21 mouse cellular contexts compared by ENCODE assay signal in the genomic region with DNA sequence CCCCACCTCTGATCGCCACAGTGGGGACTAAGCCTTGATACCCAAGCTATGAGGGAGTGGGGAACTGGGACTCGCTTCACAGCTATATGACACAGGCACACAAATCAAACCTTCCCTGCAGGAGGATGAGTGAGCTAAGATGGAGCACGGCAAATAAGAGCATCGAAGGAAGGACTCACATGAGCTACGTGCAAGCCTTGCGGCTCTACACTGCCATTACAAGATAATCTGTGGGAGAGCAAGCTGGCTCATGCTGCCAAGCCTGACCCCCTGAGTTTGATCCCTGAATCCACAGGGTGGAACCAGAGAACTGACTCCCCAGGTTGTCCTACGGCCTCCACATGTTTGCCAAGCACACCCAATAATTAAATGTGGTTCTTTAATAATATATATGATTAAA.
DNase-seq lines count a peak whose midpoint lies in the region; ATAC-seq and TF ChIP-seq lines count a peak whose summit lies in the region.
"Had no signal": no experiment of that assay in that cellular context is flagged by ENCODE, and none has a peak within 500 bp of the region (broad histone marks: within the 10 kb centered on the region; RNA-seq: fewer than 3 reads in every experiment).

No protein-coding gene starts in this region.

- H3K36me3 ChIP-seq in E14TG2a.4 (ENCODE audit: insufficient read depth, low read length) = no peaks in the 10 kb centered on the region
- H3K36me3 ChIP-seq: embryonic facial prominence, embryonic 10.5 days; embryonic facial prominence, embryonic 12.5 days; forebrain, embryonic 15.5 days had no signal

- DNase-seq in ES-CJ7 (ENCODE audit: low read depth, low spot score) = peak; percentile 33
- DNase-seq in R1 (ENCODE audit: low read depth, low spot score) = peak; percentile 64
- DNase-seq in lung, adult 2 months = no peak
- DNase-seq in testis, postnatal 10 days (ENCODE audit: low spot score) = no peak
- DNase-seq: adrenal gland, adult 8-10 months; adrenal gland, postnatal 14 days; adrenal gland, postnatal 36 days; cerebellum, adult 11-12 months; cerebellum, adult 2 months; cerebellum, adult 9-10 months; cerebellum, postnatal 10 days; cerebellum, postnatal 25 days; forebrain, postnatal 0 days had no signal

- no peak for ATAC-seq in inflammation-experienced regulatory T-cells, adult 6 months
- ATAC-seq: activated CD4-positive, CD25-positive, alpha-beta regulatory T cell, adult 4 months; forebrain, embryonic 13.5 days; forebrain, embryonic 15.5 days; forebrain, postnatal 0 days had no signal

- peaks cover 91% of the 10 kb centered on the region for H3K4me1 ChIP-seq in E14TG2a.4 (replicated peaks; ENCODE audit: low read depth, low read length)
- H3K4me1 ChIP-seq in lung, adult 2 months (ENCODE audit: control insufficient read depth, insufficient read depth, low read length) = no peaks in the 10 kb centered on the region
- H3K4me1 ChIP-seq: embryonic facial prominence, embryonic 12.5 days; forebrain, embryonic 15.5 days had no signal

- WGBS in lung, adult 2 months = 87% methylated on average over 7 of the region's 7 CpGs

- 0 out of 2 replicates have a peak overlapping the region, but pooled peaks have one; percentile 18 for H3K4me3 ChIP-seq in E14TG2a.4 (replicated peaks; ENCODE audit: low read length)
- no peak overlapping the region for H3K4me3 ChIP-seq in lung, adult 2 months (replicated peaks; ENCODE audit: extremely low read depth, low read depth, low read length)
- H3K4me3 ChIP-seq: embryonic facial prominence, embryonic 10.5 days; embryonic facial prominence, embryonic 12.5 days; forebrain, embryonic 13.5 days; forebrain, embryonic 15.5 days had no signal

- no peaks in the 10 kb centered on the region for H3K9me3 ChIP-seq in E14TG2a.4 (ENCODE audit: low read length)
- H3K9me3 ChIP-seq: embryonic facial prominence, embryonic 10.5 days; embryonic facial prominence, embryonic 12.5 days; forebrain, embryonic 13.5 days; forebrain, embryonic 15.5 days had no signal

- no peak for TF ChIP-seq POLR2A in lung, adult 2 months (IDR thresholded peaks at IDR 0.05; ENCODE audit: borderline replicate concordance, extremely low read depth, low read depth, low read length)

- TF ChIP-seq CTCF in E14TG2a.4 (conservative IDR thresholded peaks at IDR 0.05; ENCODE audit: low read length) = no peak
- no peak for TF ChIP-seq CTCF in lung, adult 2 months (IDR thresholded peaks at IDR 0.05; ENCODE audit: insufficient read depth, low read length)

- H3K27me3 ChIP-seq in E14TG2a.4 (ENCODE audit: insufficient read depth, low read length) = 0 out of 2 replicates have a peak, but pooled peaks cover 6% of the 10 kb centered on the region
- H3K27me3 ChIP-seq: embryonic facial prominence, embryonic 12.5 days; forebrain, embryonic 13.5 days; forebrain, embryonic 15.5 days; Patski had no signal

Comparison
In these comparisons a context has a peak if more than half of its experiments do, and no peak if none do; other contexts are left out.
1. DNase-seq: peak in ES-CJ7 (single experiment) and R1 (single experiment); none in lung, adult 2 months (single experiment) and testis, postnatal 10 days (single experiment).